Mouse (Mus musculus) stomach, embryonic 16.5 days (tissue): ENCODE data around the gene Srsf1. TPM values are rescaled to one million over a fixed set of nuclear protein-coding genes. Genes with fewer than 3 reads are reported as not detected.

ENCODE experiments used
- ATAC-seq: fragments of 200-750 bp; cut with Nextera tagmentation; 2 replicates; pipeline ENCODE4 v1.8.0; 2017; ENCODE audit warnings: moderate number of reproducible peaks, moderate TSS enrichment; ENCODE audit not compliant: insufficient read depth, low FRiP score
- H3K27ac ChIP-seq: fragments of 300-500 bp; sonication (generic); 2 replicates; pipeline ENCODE4 v1.5.1; 2014; ENCODE audit warnings: low read length
- H3K27me3 ChIP-seq: fragments of 300-500 bp; sonication (generic); 2 replicates; pipeline ENCODE4 v1.6.1; 2014; ENCODE audit warnings: low read length, control low read depth, mixed read lengths; ENCODE audit not compliant: control insufficient read depth, insufficient read depth
- H3K36me3 ChIP-seq: fragments of 300-500 bp; sonication (generic); 2 replicates; pipeline ENCODE4 v1.6.1; 2014; ENCODE audit warnings: low read length; ENCODE audit not compliant: control insufficient read depth, insufficient read depth
- H3K4me1 ChIP-seq: fragments of 300-500 bp; sonication (generic); 2 replicates; pipeline ENCODE4 v1.6.1; 2014; ENCODE audit warnings: low read length, control low read depth, mixed read lengths; ENCODE audit not compliant: control insufficient read depth, insufficient read depth
- H3K4me2 ChIP-seq: fragments of 300-500 bp; sonication (generic); 2 replicates; pipeline ENCODE4 v1.6.1; 2014; ENCODE audit warnings: low read depth, low read length, mixed read lengths
- H3K4me3 ChIP-seq: fragments of 300-500 bp; sonication (generic); replicated peaks from 2 replicates; pipeline ENCODE4 v1.5.1; 2014; ENCODE audit warnings: mild to moderate bottlenecking, low read length
- H3K9ac ChIP-seq: fragments of 300-500 bp; sonication (generic); 2 replicates; pipeline ENCODE4 v1.6.1; 2014; ENCODE audit warnings: low read length
- H3K9me3 ChIP-seq: fragments of 300-500 bp; sonication (generic); replicated peaks from 2 replicates; pipeline ENCODE4 v1.6.1; 2016; ENCODE audit warnings: low read length, control low read depth; ENCODE audit not compliant: control insufficient read depth
- WGBS: fragments of 180-500 bp; shearing (Covaris S2); extraction: QIAGEN DNeasy Blood & Tissue Kit; methylation state at CpG from one replicate; pipeline ENCODE4 v1.1.7; 2014; 5-methylcytosine and 5-hydroxymethylcytosine counted together
- polyA plus RNA-seq: library from polyadenylated mRNA; unstranded; fragments of >200 nt; fragmentation: Nextera tagmentation; extraction: Ambion mirVana; gene quantifications from 2 replicates; pipeline ENCODE4 v1.2.1, GENCODE M21; 2015

The Srsf1 gene
- polyA plus RNA-seq, 1 experiment from 2014 or later = 201 TPM

GRCm38 (mm10) chr11:88047871-88048531 is 828 bp downstream of the Srsf1 start:
- under 1% methylated on average over 76 of the region's 76 CpGs for WGBS
- Histone ChIP-seq H3K4me3 (peak overlapping the region; percentile 84), H3K27me3 (no peaks in the 10 kb centered on the region), H3K4me2 (peak overlapping the region; percentile 97), H3K9me3 (no peaks in the 10 kb centered on the region), H3K27ac (peak overlapping the region; percentile 100), H3K9ac (peak overlapping the region; percentile 95), H3K36me3 (peaks cover 5% of the 10 kb centered on the region), H3K4me1 (peaks cover 30% of the 10 kb centered on the region)
- peak; percentile 74 for ATAC-seq

- WGBS = 8% methylated on average over 26 of the region's 26 CpGs
- no peak for ATAC-seq
- Histone ChIP-seq H3K4me3 (peak overlapping the region; percentile 84), H3K4me1 (peaks cover 30% of the 10 kb centered on the region), H3K9ac (peak overlapping the region; percentile 95), H3K36me3 (peaks cover 5% of the 10 kb centered on the region), H3K4me2 (peak overlapping the region; percentile 97), H3K27me3 (no peaks in the 10 kb centered on the region), H3K9me3 (no peaks in the 10 kb centered on the region), H3K27ac (no peak overlapping the region)
Observed at GRCm38 (mm10) chr11:88048961-88049670, 1.9 kb downstream of the Srsf1 start.

DNA sequence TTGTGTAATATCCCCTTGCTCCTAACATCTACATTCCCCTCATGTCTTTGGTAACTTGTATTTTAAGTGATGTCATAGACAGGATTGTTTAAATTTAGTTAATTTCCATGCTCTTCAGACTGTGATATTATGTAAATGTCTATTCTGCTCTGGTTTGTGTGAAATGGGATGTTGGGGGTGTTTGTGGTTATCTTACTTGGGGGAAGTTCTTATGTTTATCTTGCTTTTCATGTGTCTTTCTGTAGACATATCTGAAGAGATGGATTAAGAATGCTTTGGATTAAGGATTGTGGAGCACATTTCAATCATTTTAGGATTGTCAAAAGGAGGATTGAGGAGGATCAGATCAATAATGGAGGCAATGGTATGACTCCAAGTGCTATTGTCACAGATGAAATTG is 2.6 kb downstream of the Srsf1 start:
- no peak for ATAC-seq
- Histone ChIP-seq H3K9me3 (no peaks in the 10 kb centered on the region), H3K36me3 (peaks cover 5% of the 10 kb centered on the region), H3K4me1 (peaks cover 30% of the 10 kb centered on the region), H3K9ac (0 out of 2 replicates have a peak overlapping the region, but pooled peaks have one; percentile 31), H3K4me3 (peak overlapping the region; percentile 84), H3K27ac (no peak overlapping the region), H3K4me2 (peak overlapping the region; percentile 97), H3K27me3 (no peaks in the 10 kb centered on the region)

DNA sequence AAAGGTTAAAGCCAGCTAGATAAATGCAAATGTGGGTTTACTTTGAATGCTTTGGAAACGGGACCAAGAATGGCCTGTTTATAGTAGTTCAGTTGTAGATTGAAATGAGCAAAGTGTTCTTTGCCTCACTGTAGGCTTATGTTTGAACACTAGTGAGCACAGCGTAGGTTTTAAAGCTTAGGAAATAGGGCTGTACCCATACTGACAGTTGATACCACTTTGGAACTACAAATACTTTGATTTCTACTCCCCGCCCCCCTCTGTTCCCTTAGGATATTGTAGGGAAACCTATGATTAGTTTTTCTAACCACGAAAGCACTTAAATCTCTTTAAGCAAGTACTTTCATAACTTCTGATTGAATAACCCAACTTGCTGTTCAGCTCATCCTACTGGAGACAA is 5.5 kb downstream of the Srsf1 start:
- Histone ChIP-seq H3K4me3 (no peak overlapping the region), H3K9ac (no peak overlapping the region), H3K4me2 (no peak overlapping the region), H3K9me3 (no peaks in the 10 kb centered on the region), H3K27me3 (no peaks in the 10 kb centered on the region), H3K36me3 (peaks cover 5% of the 10 kb centered on the region), H3K4me1 (peaks cover 21% of the 10 kb centered on the region), H3K27ac (no peak overlapping the region)
- 78% methylated on average over 4 of the region's 4 CpGs for WGBS
- no peak for ATAC-seq

- no peak overlapping the region for H3K9ac ChIP-seq
- peaks cover 5% of the 10 kb centered on the region for H3K36me3 ChIP-seq
- no peak overlapping the region for H3K4me2 ChIP-seq
- H3K9me3 ChIP-seq = no peaks in the 10 kb centered on the region
- peaks cover 20% of the 10 kb centered on the region for H3K4me1 ChIP-seq
- H3K4me3 ChIP-seq = no peak overlapping the region
- H3K27me3 ChIP-seq = no peaks in the 10 kb centered on the region
- WGBS = 52% methylated on average over 3 of the region's 3 CpGs
- no peak for ATAC-seq
- no peak overlapping the region for H3K27ac ChIP-seq
Observed at GRCm38 (mm10) chr11:88053821-88054220, 6.6 kb downstream of the Srsf1 start.

- ATAC-seq = no peak
- Histone ChIP-seq H3K4me1 (peaks cover 14% of the 10 kb centered on the region), H3K9ac (no peak overlapping the region), H3K4me2 (no peak overlapping the region), H3K36me3 (peaks cover 5% of the 10 kb centered on the region), H3K27ac (no peak overlapping the region), H3K4me3 (no peak overlapping the region), H3K9me3 (no peaks in the 10 kb centered on the region), H3K27me3 (no peaks in the 10 kb centered on the region)
- 69% methylated on average over 1 of the region's 1 CpGs for WGBS
Observed at GRCm38 (mm10) chr11:88054589-88054988, 7.4 kb downstream of the Srsf1 start.

DNA sequence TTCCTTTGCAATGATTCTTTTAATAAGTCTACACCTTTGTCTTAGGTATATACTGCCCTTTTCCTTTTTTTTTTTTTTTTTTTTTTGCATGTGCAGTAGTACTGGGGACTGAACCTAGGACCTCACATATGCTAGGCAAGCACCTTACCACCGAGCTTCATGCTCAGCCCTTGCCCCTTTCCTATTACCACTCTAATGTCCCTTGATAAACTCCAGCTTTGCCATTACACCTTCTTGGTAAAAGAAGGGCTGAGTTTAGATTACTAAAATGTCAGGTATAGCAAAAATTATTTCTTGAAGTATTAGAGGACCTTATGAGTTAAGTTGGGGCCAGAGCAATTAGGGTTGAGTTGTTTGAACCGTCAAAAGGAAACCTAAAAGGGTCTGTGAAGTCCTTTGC is 8.6 kb downstream of the Srsf1 start:
- no peaks in the 10 kb centered on the region for H3K27me3 ChIP-seq
- H3K27ac ChIP-seq = no peak overlapping the region
- H3K4me1 ChIP-seq = peaks cover 7% of the 10 kb centered on the region
- ATAC-seq = no peak
- 84% methylated on average over 2 of the region's 2 CpGs for WGBS
- no peak overlapping the region for H3K4me3 ChIP-seq
- H3K4me2 ChIP-seq = no peak overlapping the region
- H3K9ac ChIP-seq = no peak overlapping the region
- no peaks in the 10 kb centered on the region for H3K9me3 ChIP-seq
- peaks cover 4% of the 10 kb centered on the region for H3K36me3 ChIP-seq

DNA sequence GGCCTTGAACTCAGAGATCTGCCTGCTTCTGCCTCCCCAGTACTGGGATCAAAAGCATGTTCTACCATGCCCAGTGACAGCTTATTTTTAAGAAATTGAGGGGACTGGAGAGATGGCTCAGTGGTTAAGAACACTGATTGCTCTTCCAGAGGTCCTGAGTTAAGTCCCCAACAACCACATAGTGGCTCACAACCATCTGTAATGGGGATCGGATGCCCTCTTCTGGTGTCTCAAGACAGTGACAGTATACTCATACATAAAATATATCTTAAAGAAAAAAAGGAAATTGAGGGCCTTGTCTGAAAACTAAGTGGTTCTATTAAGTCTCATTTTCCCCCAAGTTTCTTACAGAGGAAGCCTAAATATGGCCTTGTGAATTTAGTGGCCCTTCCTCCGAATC is 10.6 kb downstream of the Srsf1 start:
- no peak for ATAC-seq

GRCm38 (mm10) chr11:88059141-88059540 is 12.0 kb downstream of the Srsf1 start:
- Histone ChIP-seq H3K36me3 (no peaks in the 10 kb centered on the region), H3K27ac (no peak overlapping the region), H3K4me1 (no peaks in the 10 kb centered on the region), H3K4me3 (no peak overlapping the region), H3K27me3 (no peaks in the 10 kb centered on the region), H3K4me2 (no peak overlapping the region), H3K9ac (no peak overlapping the region), H3K9me3 (no peaks in the 10 kb centered on the region)
- ATAC-seq = peak; percentile 91; the same call in 1 of the 2 replicates
- 47% methylated on average over 2 of the region's 2 CpGs for WGBS

More for the DNA sequence above, 10.6 kb downstream of the Srsf1 start:
- Histone ChIP-seq H3K9me3 (no peaks in the 10 kb centered on the region), H3K4me3 (no peak overlapping the region), H3K9ac (no peak overlapping the region), H3K36me3 (no peaks in the 10 kb centered on the region; the same call in 1 of the 2 replicates), H3K4me1 (no peaks in the 10 kb centered on the region), H3K4me2 (no peak overlapping the region), H3K27ac (no peak overlapping the region), H3K27me3 (no peaks in the 10 kb centered on the region)
- 78% methylated on average over 2 of the region's 2 CpGs for WGBS
